Mouse (Mus musculus) embryonic fibroblast, embryonic 13.5 days (primary cell): ENCODE data around the gene Vsir. TPM values are rescaled to one million over a fixed set of nuclear protein-coding genes. Genes with fewer than 3 reads are reported as not detected.

Experiments used
- H3K27ac ChIP-seq: 2 replicates; pipeline ENCODE4 v1.5.1; 2012; ENCODE audit warnings: low read length, control low read depth, inconsistent platforms; ENCODE audit not compliant: insufficient read depth
- H3K4me1 ChIP-seq: 2 replicates; pipeline ENCODE4 v1.6.1; 2011; ENCODE audit warnings: low read length; ENCODE audit not compliant: control insufficient read depth, insufficient read depth
- H3K4me3 ChIP-seq: 2 replicates; pipeline ENCODE4 v1.5.1; 2011; ENCODE audit warnings: mild to moderate bottlenecking, control low read depth, low read length; ENCODE audit not compliant: insufficient read depth
- CTCF ChIP-seq: IDR thresholded peaks from 2 replicates; pipeline ENCODE4 v1.5.1; 2011; ENCODE audit warnings: mild to moderate bottlenecking, control low read depth, low read length, moderate library complexity, borderline replicate concordance; ENCODE audit not compliant: insufficient read depth
- POLR2A ChIP-seq: IDR thresholded peaks from 2 replicates; pipeline ENCODE4 v1.6.1; 2011; ENCODE audit warnings: low read depth, mild to moderate bottlenecking, control low read depth, low read length, moderate library complexity
- polyA plus RNA-seq: library from polyadenylated mRNA; stranded (reverse); fragments of >200 nt; gene quantifications from 2 replicates; pipeline ENCODE4 v1.2.4, GENCODE M21; 2011; ENCODE audit warnings: low read depth; ENCODE audit not compliant: missing spikeins, insufficient read length

Vsir gene
- polyA plus RNA-seq, 1 experiment = 5.1 TPM

- no peaks in the 10 kb centered on the region for H3K4me1 ChIP-seq
- H3K27ac ChIP-seq = peak overlapping the region; percentile 3; the same call in 1 of the 2 replicates
- no peak overlapping the region for H3K4me3 ChIP-seq
- TF ChIP-seq CTCF (no peak), POLR2A (no peak)
Observed at GRCm38 (mm10) chr10:60395605-60396004, 49.0 kb downstream of the Vsir start.

GRCm38 (mm10) chr10:60398051-60398814 lies 51.6 kb downstream of the Vsir start:
- H3K4me3 ChIP-seq = no peak overlapping the region
- no peaks in the 10 kb centered on the region for H3K4me1 ChIP-seq
- H3K27ac ChIP-seq = no peak overlapping the region
- no peak for TF ChIP-seq CTCF
- no peak for TF ChIP-seq POLR2A

- Histone ChIP-seq H3K27ac (no peak within 1 kb of the TSS), H3K4me3 (no peak within 1 kb of the TSS), H3K4me1 (no peaks in the 10 kb centered on the region)
- TF ChIP-seq CTCF (no peak), POLR2A (no peak)
Observed at GRCm38 (mm10) chr10:60399449-60399848, 52.8 kb downstream of the Vsir start, which contains the start of gene Gm17455. Gm17455 (plus strand) TSS chr10:60399726.

DNA sequence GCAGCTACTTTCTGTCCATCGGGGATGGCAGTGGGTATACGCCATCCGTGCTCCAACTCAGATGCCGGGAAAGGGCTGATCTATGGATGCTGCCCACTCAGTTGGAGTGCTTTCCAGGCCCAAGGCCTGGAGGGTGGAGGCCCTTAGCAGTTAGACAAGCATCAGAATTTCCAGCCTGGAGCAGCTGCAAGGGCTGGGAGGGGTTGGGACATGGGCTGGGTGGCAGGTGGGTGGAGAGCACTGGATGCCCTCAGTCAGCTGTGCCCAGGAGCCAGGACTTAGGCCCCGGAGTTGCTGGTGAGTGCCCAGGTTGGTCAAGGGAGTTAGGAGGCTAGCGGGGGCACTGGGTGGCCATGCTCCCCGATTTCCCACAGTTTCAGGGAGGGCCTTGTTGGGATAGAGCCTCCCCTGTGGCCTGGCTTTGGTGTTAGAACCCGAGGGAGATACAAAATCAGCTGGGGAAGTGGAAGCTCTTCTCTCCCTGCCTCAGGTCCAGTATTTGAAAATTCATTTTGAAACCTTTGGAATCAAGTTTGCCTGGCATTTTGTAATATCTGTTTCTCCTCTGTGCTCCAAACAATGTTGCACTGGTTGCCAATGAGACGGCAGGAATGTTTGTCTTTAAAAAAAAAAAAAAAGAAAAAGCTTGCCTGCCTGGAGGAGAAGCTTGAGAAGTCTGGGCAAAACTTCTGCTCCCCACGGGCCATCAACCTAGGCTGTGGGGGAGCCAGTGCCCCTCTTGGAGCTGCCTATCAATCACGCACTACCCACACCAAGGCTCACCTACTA lies 54.0 kb downstream of the Vsir start:
- Histone ChIP-seq H3K27ac (no peak overlapping the region), H3K4me1 (no peaks in the 10 kb centered on the region), H3K4me3 (no peak overlapping the region)
- TF ChIP-seq CTCF (no peak), POLR2A (no peak)

DNA sequence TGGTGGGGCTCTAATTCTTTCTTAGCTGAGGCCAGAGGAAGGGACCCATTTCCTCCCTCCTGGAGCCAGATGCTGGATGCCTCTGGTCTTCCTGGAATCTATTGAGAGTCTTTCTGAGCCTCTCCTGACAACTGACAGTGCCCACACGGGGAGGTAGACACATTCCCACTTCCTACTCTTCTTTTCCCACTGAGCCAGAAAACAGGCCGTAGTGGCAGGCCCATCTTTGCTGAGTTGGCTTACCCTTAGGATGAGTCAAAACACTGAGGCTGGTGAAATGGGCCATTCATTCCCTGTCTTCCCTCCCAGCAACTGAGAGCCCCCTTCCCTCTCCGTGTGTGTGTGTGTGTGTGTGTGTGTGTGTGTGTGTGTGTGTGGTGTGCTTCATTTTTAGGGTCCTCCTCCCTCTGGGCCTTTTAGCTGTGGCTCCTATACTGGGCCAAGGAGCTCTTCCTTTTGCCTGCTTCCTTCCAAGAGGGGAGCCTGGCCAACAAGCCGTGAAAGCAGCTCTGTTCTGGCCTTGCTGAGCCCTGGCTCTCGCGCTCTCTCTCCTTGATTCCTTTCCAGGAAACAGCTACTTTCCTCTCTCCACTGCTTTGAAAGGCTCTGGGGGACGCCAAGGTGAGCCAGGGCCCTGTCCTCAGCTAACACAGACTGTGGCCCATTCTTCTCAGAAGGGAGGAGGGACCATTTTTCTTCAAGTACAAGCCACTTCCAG lies 59.0 kb downstream of the Vsir start:
- Histone ChIP-seq H3K27ac (no peak overlapping the region), H3K4me3 (no peak overlapping the region), H3K4me1 (no peaks in the 10 kb centered on the region)
- no peak for TF ChIP-seq POLR2A
- TF ChIP-seq CTCF = no peak

DNA sequence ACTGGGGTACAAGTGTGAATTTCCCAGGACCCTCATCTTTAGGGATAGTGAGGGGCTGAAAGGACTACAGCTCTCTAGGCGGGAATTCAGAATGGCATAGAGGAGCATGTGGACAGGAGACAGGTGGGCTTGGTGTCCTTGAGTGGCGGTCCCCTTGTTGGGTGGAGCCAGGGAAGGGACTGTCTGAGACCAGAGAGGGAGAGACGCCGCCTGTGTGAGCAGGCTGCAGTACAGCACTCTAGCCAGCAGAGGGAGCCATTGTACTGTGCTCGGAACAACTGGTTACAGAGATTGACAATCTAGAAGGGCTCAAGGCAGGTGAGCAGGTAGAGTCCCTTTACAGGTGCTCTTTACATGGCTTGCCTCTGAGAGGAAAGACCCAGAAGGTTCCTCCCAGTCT lies 61.2 kb downstream of the Vsir start:
- no peak overlapping the region for H3K27ac ChIP-seq
- TF ChIP-seq POLR2A = no peak
- TF ChIP-seq CTCF = peak; percentile 96
- H3K4me1 ChIP-seq = no peaks in the 10 kb centered on the region
- H3K4me3 ChIP-seq = no peak overlapping the region

DNA sequence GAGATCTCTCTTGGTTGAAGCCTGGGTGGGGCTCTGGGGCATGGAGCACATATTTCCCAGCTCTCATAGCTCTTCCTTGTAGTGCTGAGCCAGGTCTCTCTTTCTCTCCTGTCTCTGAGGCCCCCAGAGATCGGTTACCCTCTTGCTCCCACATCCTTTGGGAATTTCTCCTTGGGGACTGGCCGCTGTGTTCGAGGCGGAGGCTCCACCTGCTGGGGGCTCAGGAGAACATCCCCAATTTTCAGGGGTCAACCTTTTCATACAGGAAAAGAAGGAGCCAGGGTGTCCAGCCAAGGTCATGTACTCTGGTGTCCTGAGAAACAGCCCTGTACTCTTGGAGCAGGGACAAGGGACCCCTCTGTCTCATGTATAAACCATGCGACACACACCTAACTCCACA lies 65.1 kb downstream of the Vsir start:
- TF ChIP-seq POLR2A (no peak), CTCF (peak; percentile 34; the same call in 1 of the 2 replicates)
- Histone ChIP-seq H3K4me3 (no peak overlapping the region), H3K27ac (no peak overlapping the region), H3K4me1 (no peaks in the 10 kb centered on the region)

GRCm38 (mm10) chr10:60413756-60414155 lies 67.1 kb downstream of the Vsir start:
- no peak for TF ChIP-seq CTCF
- no peak for TF ChIP-seq POLR2A
- H3K4me3 ChIP-seq = no peak overlapping the region
- peaks cover 2% of the 10 kb centered on the region; the same call in 1 of the 2 replicates for H3K4me1 ChIP-seq
- no peak overlapping the region for H3K27ac ChIP-seq

DNA sequence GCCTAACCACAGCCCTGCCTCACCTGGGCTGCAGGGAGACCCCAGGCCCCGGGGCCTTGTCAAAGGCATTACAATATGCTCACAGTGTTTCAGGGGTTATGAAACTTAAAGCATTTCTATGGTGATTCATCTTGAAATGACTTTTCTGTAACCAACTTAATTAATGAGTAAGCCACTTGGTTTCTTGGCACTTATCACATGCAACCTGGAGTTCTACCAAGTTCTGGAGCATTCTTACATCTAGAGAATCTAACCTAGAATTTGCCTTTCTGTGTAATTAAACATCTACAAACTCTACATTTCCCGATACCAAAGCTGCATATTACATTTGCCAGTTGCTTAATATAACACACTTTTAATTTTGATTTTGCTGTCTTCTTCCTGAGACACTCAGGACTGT lies 70.4 kb downstream of the Vsir start:
- no peak overlapping the region for H3K4me3 ChIP-seq
- TF ChIP-seq CTCF = no peak
- no peak for TF ChIP-seq POLR2A
- H3K4me1 ChIP-seq = peaks cover 2% of the 10 kb centered on the region; the same call in 1 of the 2 replicates
- no peak overlapping the region for H3K27ac ChIP-seq

- no peak overlapping the region for H3K4me3 ChIP-seq
- H3K27ac ChIP-seq = no peak overlapping the region
- TF ChIP-seq POLR2A (no peak), CTCF (peak; percentile 64; the same call in 1 of the 2 replicates)
- peaks cover 2% of the 10 kb centered on the region; the same call in 1 of the 2 replicates for H3K4me1 ChIP-seq
Observed at GRCm38 (mm10) chr10:60418137-60418536, 71.5 kb downstream of the Vsir start.
